Mouse (Mus musculus) forebrain, embryonic 13.5 days (tissue): ENCODE data around the gene Tbc1d2b. TPM values are rescaled to one million over a fixed set of nuclear protein-coding genes. Genes with fewer than 3 reads are reported as not detected.

ENCODE experiments used
- ATAC-seq: fragments of 200-750 bp; cut with Nextera tagmentation; 2 replicates; pipeline ENCODE4 v1.8.0; 2017
- H3K27ac ChIP-seq: fragments of 300-500 bp; sonication (generic); 2 replicates; pipeline ENCODE4 v1.5.1; 2015; ENCODE audit warnings: inconsistent platforms, mild to moderate bottlenecking, moderate library complexity
- H3K27me3 ChIP-seq: fragments of 300-500 bp; sonication (generic); 2 replicates; pipeline ENCODE4 v1.6.1; 2015; ENCODE audit warnings: mild to moderate bottlenecking, inconsistent platforms
- H3K36me3 ChIP-seq: fragments of 300-500 bp; sonication (generic); 2 replicates; pipeline ENCODE4 v1.6.1; 2015; ENCODE audit warnings: mild to moderate bottlenecking, inconsistent platforms; ENCODE audit not compliant: poor library complexity, severe bottlenecking
- H3K4me1 ChIP-seq: fragments of 300-500 bp; sonication (generic); 2 replicates; pipeline ENCODE4 v1.6.1; 2015; ENCODE audit warnings: inconsistent platforms
- H3K4me2 ChIP-seq: fragments of 300-500 bp; sonication (generic); 2 replicates; pipeline ENCODE4 v1.6.1; 2015; ENCODE audit warnings: inconsistent platforms, mild to moderate bottlenecking, moderate library complexity
- H3K4me3 ChIP-seq: fragments of 300-500 bp; sonication (generic); 2 replicates; pipeline ENCODE4 v1.5.1; 2015; ENCODE audit warnings: mild to moderate bottlenecking, inconsistent platforms
- H3K9ac ChIP-seq: fragments of 300-500 bp; sonication (generic); 2 replicates; pipeline ENCODE4 v1.6.1; 2015; ENCODE audit warnings: mild to moderate bottlenecking, inconsistent platforms
- H3K9me3 ChIP-seq: fragments of 300-500 bp; sonication (generic); replicated peaks from 2 replicates; pipeline ENCODE4 v1.6.1; 2016; ENCODE audit warnings: inconsistent platforms
- WGBS: fragments of 180-500 bp; shearing (Covaris S2); methylation state at CpG from one replicate; pipeline ENCODE4 v1.1.7; 2015; 5-methylcytosine and 5-hydroxymethylcytosine counted together
- polyA plus RNA-seq: library from polyadenylated mRNA; unstranded; fragments of >200 nt; fragmentation: Nextera tagmentation; extraction: Ambion mirVana; gene quantifications from 2 replicates; pipeline ENCODE4 v1.2.1, GENCODE M21; 2015

Tbc1d2b gene
- polyA plus RNA-seq, 1 experiment from 2014 or later = 4.1 TPM

- Histone ChIP-seq H3K4me1 (no peaks in the 10 kb centered on the region), H3K9me3 (no peaks in the 10 kb centered on the region), H3K36me3 (no peaks in the 10 kb centered on the region), H3K27me3 (peaks cover 7% of the 10 kb centered on the region; the same call in 1 of the 2 replicates), H3K4me3 (no peak overlapping the region), H3K4me2 (no peak overlapping the region), H3K9ac (no peak overlapping the region), H3K27ac (no peak overlapping the region)
- WGBS = 96% methylated on average over 5 of the region's 5 CpGs
- ATAC-seq = no peak
Measured at GRCm38 (mm10) chr9:90275906-90276305, 5.3 kb upstream of the Tbc1d2b start.

DNA sequence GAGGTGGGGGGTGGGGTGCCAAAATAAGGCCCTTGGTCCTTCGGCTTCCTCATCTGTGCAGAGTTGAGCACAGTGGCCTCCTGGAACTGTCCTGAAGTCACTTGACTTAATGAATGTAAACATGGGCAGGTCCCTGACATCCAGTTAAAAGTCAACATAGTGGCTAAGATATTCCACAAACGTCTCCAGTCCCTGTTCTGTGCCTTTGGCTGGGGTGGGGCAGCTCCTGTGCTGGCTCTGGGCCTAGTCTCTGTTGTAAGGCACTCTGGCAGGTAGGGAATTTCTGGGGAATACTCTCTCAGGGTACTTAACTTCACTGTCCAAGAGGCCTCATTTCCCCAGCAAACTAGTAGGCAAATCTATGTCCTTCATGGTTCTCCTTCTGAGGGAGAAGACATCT, 4.9 kb upstream of the Tbc1d2b start:
- peaks cover 7% of the 10 kb centered on the region; the same call in 1 of the 2 replicates for H3K27me3 ChIP-seq
- WGBS = 70% methylated on average over 2 of the region's 2 CpGs
- H3K27ac ChIP-seq = no peak overlapping the region
- no peaks in the 10 kb centered on the region for H3K4me1 ChIP-seq
- H3K36me3 ChIP-seq = no peaks in the 10 kb centered on the region
- no peak for ATAC-seq
- H3K9ac ChIP-seq = no peak overlapping the region
- no peak overlapping the region for H3K4me3 ChIP-seq
- no peak overlapping the region for H3K4me2 ChIP-seq
- H3K9me3 ChIP-seq = no peaks in the 10 kb centered on the region

DNA sequence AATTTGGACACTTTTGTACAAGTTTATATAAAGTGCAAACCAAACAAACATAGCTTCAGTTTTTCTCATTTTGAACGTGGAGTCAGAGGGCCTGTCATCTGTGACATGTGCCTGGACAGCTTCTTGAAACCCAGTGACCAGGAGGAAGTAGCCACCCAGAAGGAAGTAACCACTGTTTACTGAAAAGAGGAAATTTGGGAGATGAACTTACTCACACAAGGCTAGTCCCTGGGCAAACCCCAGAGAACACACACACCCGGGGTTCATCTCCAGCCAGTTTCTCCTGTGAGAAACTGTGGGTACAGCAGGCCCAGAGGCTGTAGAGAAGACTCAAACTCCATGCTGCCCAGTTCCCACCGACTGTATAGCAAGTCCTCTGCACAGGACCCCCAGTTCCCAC, 3.9 kb upstream of the Tbc1d2b start:
- WGBS = 84% methylated on average over 3 of the region's 3 CpGs
- peaks cover 7% of the 10 kb centered on the region for H3K4me1 ChIP-seq
- H3K4me2 ChIP-seq = no peak overlapping the region
- no peak overlapping the region for H3K9ac ChIP-seq
- H3K9me3 ChIP-seq = no peaks in the 10 kb centered on the region
- no peak overlapping the region for H3K4me3 ChIP-seq
- no peak overlapping the region for H3K27ac ChIP-seq
- no peaks in the 10 kb centered on the region for H3K36me3 ChIP-seq
- ATAC-seq = no peak
- peaks cover 7% of the 10 kb centered on the region; the same call in 1 of the 2 replicates for H3K27me3 ChIP-seq

DNA sequence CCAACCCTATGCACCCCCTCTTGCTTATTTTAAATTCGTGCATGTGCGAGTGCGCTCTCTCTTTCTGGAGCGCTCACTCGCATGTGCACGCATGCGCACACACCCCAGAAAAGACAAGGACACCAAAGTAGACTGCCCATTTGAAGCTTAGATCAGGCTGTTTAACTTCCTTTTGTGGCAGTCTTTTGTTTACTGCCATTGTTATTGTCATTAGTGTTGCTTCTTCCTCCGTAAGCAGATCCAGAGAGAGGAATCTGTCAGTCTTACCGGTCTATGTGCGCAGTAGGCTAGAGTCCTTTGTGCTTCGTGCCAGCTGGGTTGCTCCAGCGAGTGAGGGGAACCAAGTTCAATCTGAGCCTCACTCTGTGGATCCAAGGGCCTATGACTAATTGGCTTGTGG, 1.7 kb upstream of the Tbc1d2b start:
- Histone ChIP-seq H3K27me3 (peaks cover 7% of the 10 kb centered on the region; the same call in 1 of the 2 replicates), H3K9ac (no peak overlapping the region), H3K9me3 (no peaks in the 10 kb centered on the region), H3K36me3 (no peaks in the 10 kb centered on the region), H3K27ac (no peak overlapping the region), H3K4me1 (peaks cover 15% of the 10 kb centered on the region), H3K4me3 (no peak overlapping the region), H3K4me2 (no peak overlapping the region)
- ATAC-seq = no peak
- WGBS = 68% methylated on average over 12 of the region's 12 CpGs

DNA sequence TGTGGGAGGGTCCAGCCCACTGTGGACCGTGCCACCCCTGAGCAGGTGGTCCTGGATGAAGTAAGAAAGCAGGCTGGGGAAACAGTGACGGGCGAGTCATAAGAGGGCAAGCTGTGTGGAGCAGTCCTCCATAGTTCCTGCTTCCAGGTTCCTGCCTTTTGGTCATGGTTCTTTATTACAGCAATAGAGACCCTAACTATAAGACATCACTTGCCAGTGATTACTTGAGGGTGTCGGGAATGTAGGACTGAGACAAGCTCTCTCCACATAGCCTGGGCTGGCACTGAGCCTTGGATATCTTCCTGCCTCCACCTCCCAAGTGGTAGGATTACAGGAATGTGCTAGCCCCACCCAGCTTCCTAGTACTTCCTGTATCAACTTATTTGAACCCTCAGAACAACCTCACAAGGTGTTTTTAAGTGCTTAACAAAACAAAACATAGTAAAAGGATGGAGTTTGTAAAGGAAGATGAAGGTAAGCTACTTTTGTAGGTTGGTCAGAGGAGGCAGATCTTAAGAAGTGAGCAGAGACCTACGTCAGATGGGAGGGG, 1.0 kb upstream of the Tbc1d2b start:
- no peak overlapping the region for H3K9ac ChIP-seq
- no peak overlapping the region for H3K27ac ChIP-seq
- WGBS = 75% methylated on average over 5 of the region's 5 CpGs
- no peak overlapping the region for H3K4me3 ChIP-seq
- no peak overlapping the region for H3K4me2 ChIP-seq
- 0 out of 2 replicates have a peak, but pooled peaks have one; percentile 14 for ATAC-seq
- H3K27me3 ChIP-seq = peaks cover 7% of the 10 kb centered on the region; the same call in 1 of the 2 replicates
- H3K9me3 ChIP-seq = no peaks in the 10 kb centered on the region
- H3K36me3 ChIP-seq = no peaks in the 10 kb centered on the region
- peaks cover 15% of the 10 kb centered on the region for H3K4me1 ChIP-seq

GRCm38 (mm10) chr9:90270944-90271295, 316 bp upstream of the Tbc1d2b start:
- H3K36me3 ChIP-seq = no peaks in the 10 kb centered on the region
- peaks cover 7% of the 10 kb centered on the region; the same call in 1 of the 2 replicates for H3K27me3 ChIP-seq
- peak overlapping the region; percentile 90 for H3K4me2 ChIP-seq
- ATAC-seq = peak; percentile 36
- no peak overlapping the region for H3K27ac ChIP-seq
- H3K9me3 ChIP-seq = no peaks in the 10 kb centered on the region
- H3K4me3 ChIP-seq = peak overlapping the region; percentile 85
- peaks cover 15% of the 10 kb centered on the region for H3K4me1 ChIP-seq
- WGBS = 19% methylated on average over 11 of the region's 11 CpGs
- peak overlapping the region; percentile 84 for H3K9ac ChIP-seq

DNA sequence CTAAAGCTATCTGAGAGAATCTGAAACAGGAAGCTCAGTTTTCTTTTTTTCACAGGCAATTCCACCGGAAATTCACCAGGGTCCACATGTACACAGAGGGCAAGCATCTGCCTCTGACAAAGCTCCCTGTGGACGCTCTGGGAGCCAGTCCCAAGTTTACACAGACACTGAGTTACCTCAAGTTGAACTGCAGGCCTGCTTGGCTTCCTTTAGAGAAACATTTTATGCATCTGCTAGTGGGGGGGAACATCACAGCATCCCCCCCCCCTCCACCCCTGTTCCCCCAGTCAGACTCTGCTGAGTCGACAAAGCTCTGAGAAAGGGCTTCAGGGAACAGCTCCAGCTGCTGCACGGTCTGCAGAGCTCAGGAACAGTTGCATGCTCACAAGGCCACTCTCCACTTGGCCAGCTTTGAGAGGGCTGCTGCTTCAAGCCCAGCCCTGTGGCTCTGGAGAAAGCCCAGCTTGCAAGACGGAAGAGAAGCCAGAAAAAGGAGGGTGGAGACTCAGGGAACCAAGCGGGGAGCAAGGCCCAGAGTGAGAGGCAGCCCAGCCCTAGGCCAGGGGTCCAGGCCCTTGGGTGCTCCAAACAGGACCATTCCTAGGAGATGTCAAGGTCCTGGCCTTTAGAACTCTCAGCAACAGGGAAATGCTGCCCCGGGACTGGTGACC, 1.5 kb downstream of the Tbc1d2b start:
- Histone ChIP-seq H3K4me1 (peaks cover 15% of the 10 kb centered on the region), H3K27me3 (peaks cover 7% of the 10 kb centered on the region; the same call in 1 of the 2 replicates), H3K36me3 (no peaks in the 10 kb centered on the region), H3K27ac (no peak overlapping the region), H3K9ac (peak overlapping the region; percentile 84), H3K4me3 (peak overlapping the region; percentile 85), H3K4me2 (peak overlapping the region; percentile 90), H3K9me3 (no peaks in the 10 kb centered on the region)
- 32% methylated on average over 7 of the region's 7 CpGs for WGBS
- no peak for ATAC-seq

DNA sequence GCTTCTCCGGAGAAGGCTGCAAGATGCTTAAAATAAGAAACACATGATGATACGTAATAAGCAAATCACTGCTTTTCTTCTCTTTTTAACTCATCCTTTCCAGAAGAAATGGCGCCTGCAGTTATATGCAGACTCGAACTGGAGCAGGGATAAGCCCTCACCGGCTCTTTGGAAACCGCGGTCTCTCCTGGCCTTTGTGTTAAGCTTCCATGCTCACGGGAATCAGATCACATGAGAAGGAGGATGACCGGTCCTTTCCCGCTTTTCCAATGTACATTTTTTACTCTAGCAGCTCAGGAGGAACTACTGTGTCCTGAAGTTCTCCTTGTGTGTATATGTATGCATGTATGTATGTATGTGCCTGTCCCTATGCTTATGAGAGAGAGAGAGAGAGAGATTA, 3.7 kb downstream of the Tbc1d2b start:
- Histone ChIP-seq H3K4me2 (no peak overlapping the region), H3K4me3 (no peak overlapping the region), H3K9me3 (no peaks in the 10 kb centered on the region), H3K4me1 (peaks cover 15% of the 10 kb centered on the region), H3K27ac (no peak overlapping the region), H3K9ac (no peak overlapping the region), H3K36me3 (no peaks in the 10 kb centered on the region), H3K27me3 (peaks cover 1% of the 10 kb centered on the region; the same call in 1 of the 2 replicates)
- WGBS = 88% methylated on average over 10 of the region's 10 CpGs
- ATAC-seq = no peak

GRCm38 (mm10) chr9:90266059-90266458, 4.5 kb downstream of the Tbc1d2b start:
- no peak overlapping the region for H3K9ac ChIP-seq
- no peak overlapping the region for H3K27ac ChIP-seq
- H3K4me2 ChIP-seq = no peak overlapping the region
- H3K27me3 ChIP-seq = no peaks in the 10 kb centered on the region
- H3K36me3 ChIP-seq = no peaks in the 10 kb centered on the region
- 95% methylated on average over 10 of the region's 10 CpGs for WGBS
- no peak for ATAC-seq
- H3K4me1 ChIP-seq = peaks cover 15% of the 10 kb centered on the region
- no peaks in the 10 kb centered on the region for H3K9me3 ChIP-seq
- H3K4me3 ChIP-seq = no peak overlapping the region

GRCm38 (mm10) chr9:90265322-90266039, 5.1 kb downstream of the Tbc1d2b start:
- H3K36me3 ChIP-seq = no peaks in the 10 kb centered on the region
- H3K27ac ChIP-seq = no peak overlapping the region
- H3K27me3 ChIP-seq = no peaks in the 10 kb centered on the region
- peaks cover 15% of the 10 kb centered on the region for H3K4me1 ChIP-seq
- H3K9ac ChIP-seq = no peak overlapping the region
- 90% methylated on average over 5 of the region's 5 CpGs for WGBS
- no peak for ATAC-seq
- no peak overlapping the region for H3K4me2 ChIP-seq
- no peak overlapping the region for H3K4me3 ChIP-seq
- no peaks in the 10 kb centered on the region for H3K9me3 ChIP-seq

DNA sequence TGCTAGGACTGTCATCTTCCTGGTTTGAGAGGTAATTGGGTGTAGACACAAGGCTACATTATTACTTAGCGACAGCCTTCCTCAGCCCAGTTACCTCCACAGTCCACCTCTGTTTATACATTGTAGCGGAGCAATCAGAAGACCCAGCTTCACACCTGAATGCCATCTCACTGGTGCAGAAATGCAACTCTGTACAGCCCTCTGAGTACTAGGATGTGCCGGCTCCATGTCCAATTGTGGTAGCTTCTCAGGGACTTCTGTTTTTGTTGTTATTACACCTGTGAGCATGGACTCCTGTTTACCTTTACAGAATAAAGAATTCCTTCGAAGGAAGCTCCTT, 7.3 kb downstream of the Tbc1d2b start:
- no peaks in the 10 kb centered on the region for H3K36me3 ChIP-seq
- H3K4me1 ChIP-seq = no peaks in the 10 kb centered on the region
- H3K4me3 ChIP-seq = no peak overlapping the region
- no peaks in the 10 kb centered on the region for H3K27me3 ChIP-seq
- H3K4me2 ChIP-seq = no peak overlapping the region
- 88% methylated on average over 4 of the region's 4 CpGs for WGBS
- H3K9ac ChIP-seq = no peak overlapping the region
- no peak for ATAC-seq
- H3K9me3 ChIP-seq = no peaks in the 10 kb centered on the region
- no peak overlapping the region for H3K27ac ChIP-seq

DNA sequence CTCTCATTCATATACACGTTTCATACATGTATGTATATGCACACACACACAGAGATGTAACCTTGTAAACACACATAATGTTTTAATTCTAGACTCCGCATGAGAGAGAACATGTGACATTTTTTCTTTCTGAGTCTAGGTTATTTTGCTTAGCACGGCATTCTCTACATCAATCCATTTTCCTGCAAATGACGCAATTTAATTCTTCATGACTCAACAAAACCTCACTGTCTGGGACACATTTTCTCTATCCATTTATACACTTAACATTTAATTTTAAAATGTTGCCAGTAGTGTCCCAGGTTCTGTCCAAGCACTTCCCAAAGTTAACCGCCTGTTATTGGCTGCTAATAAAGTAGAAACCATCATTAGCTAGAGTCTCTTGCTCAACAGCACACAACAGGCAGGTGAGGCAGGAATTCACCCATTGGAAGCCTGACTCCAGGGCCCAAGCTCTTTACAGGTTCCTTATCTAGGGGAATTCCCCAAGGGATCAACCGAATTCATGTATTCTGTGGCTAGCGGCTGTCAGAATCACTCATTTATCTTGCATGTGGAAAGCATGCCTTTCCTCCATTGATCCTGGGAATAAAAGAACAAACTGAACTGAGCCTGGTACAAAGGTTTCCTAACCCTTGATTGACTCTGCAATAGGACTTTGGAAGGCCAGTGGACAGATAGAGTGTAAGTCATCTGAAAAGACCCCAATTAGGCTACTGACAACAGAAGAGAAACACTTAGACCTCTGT, 7.8 kb downstream of the Tbc1d2b start:
- no peaks in the 10 kb centered on the region for H3K4me1 ChIP-seq
- H3K9ac ChIP-seq = no peak overlapping the region
- ATAC-seq = no peak
- no peak overlapping the region for H3K4me3 ChIP-seq
- H3K9me3 ChIP-seq = no peaks in the 10 kb centered on the region
- 85% methylated on average over 7 of the region's 7 CpGs for WGBS
- no peaks in the 10 kb centered on the region for H3K27me3 ChIP-seq
- H3K4me2 ChIP-seq = no peak overlapping the region
- H3K36me3 ChIP-seq = no peaks in the 10 kb centered on the region
- H3K27ac ChIP-seq = no peak overlapping the region
